Mouse (Mus musculus): ENCODE measurements around the gene Mycbp2.

DNA sequence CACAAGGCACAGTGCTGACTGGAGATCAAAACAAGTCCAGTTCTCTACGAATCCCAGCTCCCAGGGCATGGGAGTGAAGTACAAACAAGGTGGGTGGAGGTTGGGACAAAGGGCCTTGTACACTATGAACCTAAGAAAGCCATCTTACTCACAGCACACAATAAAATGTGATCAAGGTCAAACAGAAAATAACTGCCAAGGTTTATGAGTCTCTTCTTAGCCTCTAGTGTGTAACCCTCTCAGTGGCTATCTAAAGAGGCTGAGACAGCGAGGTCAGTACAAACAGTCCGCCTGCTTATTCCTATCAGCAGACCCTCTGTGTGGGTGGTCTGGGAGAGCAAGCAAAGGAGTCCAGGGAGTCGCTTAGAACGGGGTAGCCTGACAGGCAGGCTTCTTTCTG, 258.8 kb downstream of the Mycbp2 start:
- TF ChIP-seq POLR2A (IDR thresholded peaks at IDR 0.05; ENCODE audit: borderline replicate concordance, extremely low read depth, low read depth, low read length) (no peak), CTCF (IDR thresholded peaks at IDR 0.05; ENCODE audit: insufficient read depth, low read length) (no peak)
